Comparison of ENCODE assay signal across 11 mouse cellular contexts in genomic region chr8:90254158-90254867, GRCm38 (mm10).
DNase-seq lines count a peak whose midpoint lies in the region; ATAC-seq lines count a peak whose summit lies in the region.
"Had no signal": no experiment of that assay in that cellular context is flagged by ENCODE, and none has a peak within 500 bp of the region (broad histone marks: within the 10 kb centered on the region; RNA-seq: fewer than 3 reads in every experiment).

No protein-coding gene starts in this region.

- H3K4me2 ChIP-seq in embryonic facial prominence, embryonic 11.5 days (ENCODE audit: low read depth, low read length) = no peak overlapping the region

- no peak overlapping the region for H3K9ac ChIP-seq in embryonic facial prominence, embryonic 11.5 days (replicated peaks; ENCODE audit: low read length)

- no peak overlapping the region for H3K4me3 ChIP-seq in embryonic facial prominence, embryonic 11.5 days (ENCODE audit: low read depth, low read length)
- no peak overlapping the region for H3K4me3 ChIP-seq in embryonic facial prominence, embryonic 10.5 days
- H3K4me3 ChIP-seq: erythroblast, embryonic 14.5 days had no signal

- H3K4me1 ChIP-seq in embryonic facial prominence, embryonic 11.5 days (ENCODE audit: control insufficient read depth, insufficient read depth, low read length) = no peaks in the 10 kb centered on the region
- H3K4me1 ChIP-seq in embryonic facial prominence, embryonic 10.5 days = peaks cover 8% of the 10 kb centered on the region; the same call in 1 of the 2 replicates

- no peak for ATAC-seq in embryonic facial prominence, embryonic 11.5 days (replicated peaks; ENCODE audit: insufficient number of reproducible peaks, low FRiP score, low TSS enrichment, low read depth)

- no peaks in the 10 kb centered on the region for H3K9me3 ChIP-seq in embryonic facial prominence, embryonic 11.5 days (replicated peaks; ENCODE audit: control insufficient read depth, low read length)
- no peaks in the 10 kb centered on the region for H3K9me3 ChIP-seq in embryonic facial prominence, embryonic 10.5 days

- H3K27me3 ChIP-seq in embryonic facial prominence, embryonic 11.5 days (ENCODE audit: control insufficient read depth, insufficient read depth, low read length) = no peaks in the 10 kb centered on the region
- no peaks in the 10 kb centered on the region for H3K27me3 ChIP-seq in embryonic facial prominence, embryonic 10.5 days (replicated peaks; ENCODE audit: low read depth, poor library complexity, severe bottlenecking)

- H3K36me3 ChIP-seq in embryonic facial prominence, embryonic 11.5 days (replicated peaks; ENCODE audit: control insufficient read depth, insufficient read depth, low read depth, low read length) = no peaks in the 10 kb centered on the region; the same call in 1 of the 2 replicates
- peaks cover 53% of the 10 kb centered on the region for H3K36me3 ChIP-seq in embryonic facial prominence, embryonic 10.5 days (replicated peaks)

- intact Hi-C loops in gastrocnemius, postnatal 14 days (cut with DNase I; ENCODE audit: low total_unique reads) = no loop called here

- WGBS in embryonic facial prominence, embryonic 11.5 days = 69% methylated on average over 11 of the region's 11 CpGs
- WGBS in embryonic facial prominence, embryonic 10.5 days = 78% methylated on average over 11 of the region's 11 CpGs

- DNase-seq in embryonic facial prominence, embryonic 11.5 days (ENCODE audit: low spot score) = peak; percentile 23
- no peak for DNase-seq in embryonic facial prominence, embryonic 10.5 days (ENCODE audit: low spot score)
- peak; percentile 6 for DNase-seq in lung, postnatal 10 days
- DNase-seq in lung, adult 18-20 months = no peak
- peak; percentile 44 for DNase-seq in mesoderm, embryonic 11.5 days (ENCODE audit: low read depth, low spot score)
- peak; percentile 31 for DNase-seq in right cerebral cortex, postnatal 4 days
- DNase-seq in cerebellum, adult 9-10 months = no peak
- DNase-seq in gastrocnemius, postnatal 14 days = no peak
- DNase-seq: cerebellum, adult 11 months; lung, postnatal 14 days had no signal

- no peak overlapping the region for H3K27ac ChIP-seq in embryonic facial prominence, embryonic 11.5 days (replicated peaks; ENCODE audit: low read depth, low read length)
- no peak overlapping the region for H3K27ac ChIP-seq in embryonic facial prominence, embryonic 10.5 days (replicated peaks)

Comparison
In these comparisons a context has a peak if more than half of its experiments do, and no peak if none do; other contexts are left out.
1. DNase-seq: peak in embryonic facial prominence, embryonic 11.5 days (single experiment), lung, postnatal 10 days (single experiment), mesoderm, embryonic 11.5 days (single experiment) and right cerebral cortex, postnatal 4 days (single experiment); none in embryonic facial prominence, embryonic 10.5 days (single experiment), lung, adult 18-20 months (0 of 2), cerebellum, adult 9-10 months (single experiment) and gastrocnemius, postnatal 14 days (single experiment).